Mouse (Mus musculus) B cell, adult 62 days (primary cell): ENCODE results near the gene Tpcn1. TPM values are rescaled to one million over a fixed set of nuclear protein-coding genes. Genes with fewer than 3 reads are reported as not detected.

Source experiments
- total RNA-seq: library from RNA; stranded (reverse); gene quantifications from 4 replicates; pipeline ENCODE4 v1.2.4, GENCODE M21; 2023

Gene Tpcn1
- total RNA-seq: 40.1 to 50.7 TPM (median 44.5 TPM) in 4 replicates

GRCm38 (mm10) chr5:120588569-120589094, at the start of gene Tpcn1, which contains the start of gene Iqcd:
Gene Tpcn1, minus strand, starts transcription at chr5:120588673.
Gene Iqcd, plus strand, starts transcription at chr5:120589016.

DNA sequence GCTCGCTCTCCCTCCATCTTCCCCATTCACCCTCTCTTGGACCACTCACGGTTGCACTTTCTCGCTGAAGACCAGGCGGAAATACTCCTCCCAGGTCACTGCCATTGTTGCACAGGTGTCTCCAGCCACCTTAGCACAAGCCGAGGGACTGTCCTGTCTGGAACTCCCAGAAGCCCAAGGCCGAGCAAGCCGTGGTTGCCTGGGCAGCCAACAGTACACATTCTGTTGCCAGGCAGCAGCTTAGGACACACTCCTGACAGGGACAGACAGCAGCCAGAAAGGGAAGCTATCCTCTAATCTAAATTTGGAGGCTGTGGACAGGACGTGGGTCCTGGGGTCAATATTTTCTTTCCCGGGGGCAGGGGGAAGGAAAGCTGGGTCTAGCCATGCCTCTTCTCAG, 45.7 kb upstream of the Tpcn1 start, which contains the start of gene Cfap73:
TSS of gene Cfap73 (minus strand) at position 105 of the 400 bp plus-strand sequence.

DNA sequence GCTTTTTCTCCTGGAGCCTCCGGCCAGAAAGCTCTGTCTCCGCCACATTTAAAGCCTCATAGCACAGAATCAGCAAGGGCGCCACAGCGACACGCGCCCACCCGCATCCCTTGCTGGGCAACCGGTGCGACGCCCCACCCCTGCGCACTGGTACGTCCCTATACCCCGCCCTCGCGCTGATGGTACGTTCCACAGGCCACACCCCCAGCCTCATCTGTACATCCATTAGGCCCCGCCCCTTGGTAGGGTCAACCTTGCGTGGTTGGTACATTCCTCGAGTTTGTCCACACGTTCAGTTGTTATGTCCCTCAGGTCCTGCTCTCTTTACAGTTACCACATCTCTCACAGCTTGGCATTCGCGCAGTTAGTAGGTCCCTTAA, 24.0 kb upstream of the Tpcn1 start, which contains the start of the genes Rita1 and Ddx54:
TSS of gene Rita1 (minus strand) at position 148 of the 380 bp plus-strand sequence.
TSS of gene Ddx54 (plus strand) at position 298 of the 380 bp plus-strand sequence.

GRCm38 (mm10) chr5:120510982-120511642, 77.4 kb downstream of the Tpcn1 start, which contains the start of gene Slc8b1:
Gene Slc8b1, plus strand, starts transcription at chr5:120511168.

GRCm38 (mm10) chr5:120503144-120503795, 85.2 kb downstream of the Tpcn1 start, which contains the start of gene Plbd2:
Gene Plbd2, minus strand, starts transcription at chr5:120503625.

Other genes starting within 250 kb of the Tpcn1 start
- 0.21 TPM in 1 of 4 replicates, not detected in the others for gene Lhx5, start 157.0 kb downstream of the Tpcn1 start, total RNA-seq
- gene Sdsl, start 115.9 kb downstream of the Tpcn1 start, total RNA-seq: not detected in 4 replicates
- gene Sds, start 112.1 kb downstream of the Tpcn1 start, total RNA-seq: not detected in 4 replicates
- 29.8 to 35.9 TPM (median 33.5 TPM) in 4 replicates for gene Plbd2, start 85.0 kb downstream of the Tpcn1 start, total RNA-seq
- gene Slc8b1, start 77.5 kb downstream of the Tpcn1 start, total RNA-seq: 11.4 to 19.2 TPM (median 13.0 TPM) in 4 replicates
- gene Iqcd, start 343 bp upstream of the Tpcn1 start, total RNA-seq: not detected in 4 replicates
- 4.4 to 7.2 TPM (median 5.3 TPM) in 4 replicates for gene Rita1, start 23.9 kb upstream of the Tpcn1 start, total RNA-seq
- 159 to 178 TPM (median 172 TPM) in 4 replicates for gene Ddx54, start 24.1 kb upstream of the Tpcn1 start, total RNA-seq
- not detected in 4 replicates for gene Cfap73, start 45.6 kb upstream of the Tpcn1 start, total RNA-seq
- 48.7 to 62.6 TPM (median 52.0 TPM) in 4 replicates for gene Rasal1, start 60.1 kb upstream of the Tpcn1 start, total RNA-seq
- gene Dtx1, start 123.3 kb upstream of the Tpcn1 start, total RNA-seq: 228 to 277 TPM (median 246 TPM) in 4 replicates
- gene Oas2, start 161.2 kb upstream of the Tpcn1 start, total RNA-seq: 4.9 to 6.1 TPM (median 5.6 TPM) in 4 replicates
- 2.6 to 3.2 TPM (median 2.9 TPM) in 4 replicates for gene Oas3, start 189.0 kb upstream of the Tpcn1 start, total RNA-seq
- gene Oas1e, start 206.9 kb upstream of the Tpcn1 start, total RNA-seq: 0.41 to 1.0 TPM (median 0.57 TPM) in 3 of 4 replicates, not detected in the other
- gene Oas1c, start 223.8 kb upstream of the Tpcn1 start, total RNA-seq: 10.9 to 17.7 TPM (median 13.6 TPM) in 4 replicates